Mouse (Mus musculus) lung, embryonic 16.5 days (tissue): ENCODE data around the gene Gm19426. TPM values are rescaled to one million over a fixed set of nuclear protein-coding genes. Genes with fewer than 3 reads are reported as not detected.

Experiments
- ATAC-seq: fragments of 200-750 bp; cut with Nextera tagmentation; 2 replicates; pipeline ENCODE4 v1.8.0; 2017; ENCODE audit warnings: low read depth, mild to moderate bottlenecking, moderate library complexity
- H3K27ac ChIP-seq: fragments of 300-500 bp; sonication (generic); 2 replicates; pipeline ENCODE4 v1.5.1; 2014; ENCODE audit warnings: mild to moderate bottlenecking, control low read depth, low read length
- H3K27me3 ChIP-seq: fragments of 300-500 bp; sonication (generic); 2 replicates; pipeline ENCODE4 v1.6.1; 2014; ENCODE audit warnings: low read depth, low read length, mixed read lengths; ENCODE audit not compliant: control insufficient read depth, insufficient read depth
- H3K36me3 ChIP-seq: fragments of 300-500 bp; sonication (generic); 2 replicates; pipeline ENCODE4 v1.6.1; 2014; ENCODE audit warnings: low read length; ENCODE audit not compliant: control insufficient read depth, insufficient read depth
- H3K4me1 ChIP-seq: fragments of 300-500 bp; sonication (generic); replicated peaks from 2 replicates; pipeline ENCODE4 v1.6.1; 2014; ENCODE audit warnings: low read length, mixed read lengths; ENCODE audit not compliant: control insufficient read depth, insufficient read depth
- H3K4me2 ChIP-seq: fragments of 300-500 bp; sonication (generic); 2 replicates; pipeline ENCODE4 v1.6.1; 2014; ENCODE audit warnings: low read depth, low read length, control low read depth
- H3K4me3 ChIP-seq: fragments of 300-500 bp; sonication (generic); 2 replicates; pipeline ENCODE4 v1.5.1; 2014; ENCODE audit warnings: mild to moderate bottlenecking, low read length, control low read depth
- H3K9ac ChIP-seq: fragments of 300-500 bp; sonication (generic); 2 replicates; pipeline ENCODE4 v1.6.1; 2014; ENCODE audit warnings: low read length, control low read depth
- H3K9me3 ChIP-seq: fragments of 300-500 bp; sonication (generic); 2 replicates; pipeline ENCODE4 v1.6.1; 2016; ENCODE audit warnings: low read length; ENCODE audit not compliant: control insufficient read depth
- WGBS: fragments of 180-500 bp; shearing (Covaris S2); extraction: QIAGEN DNeasy Blood & Tissue Kit; methylation state at CpG from one replicate; pipeline ENCODE4 v1.1.7; 2014; 5-methylcytosine and 5-hydroxymethylcytosine counted together
- polyA plus RNA-seq: library from polyadenylated mRNA; unstranded; fragments of >200 nt; fragmentation: Nextera tagmentation; extraction: Ambion mirVana; gene quantifications from 2 replicates; pipeline ENCODE4 v1.2.1, GENCODE M21; 2015

Gene Gm19426
- polyA plus RNA-seq, result 7.1 and 7.4 TPM in 2 replicates

GRCm38 (mm10) chr2:84743561-84743960 lies at the start of gene Gm19426:
TSS of gene Gm19426 (minus strand) at chr2:84743655.
- Histone ChIP-seq H3K9me3 (no peaks in the 10 kb centered on the region), H3K9ac (peak within 1 kb of the TSS; percentile 98), H3K27me3 (no peaks in the 10 kb centered on the region), H3K27ac (peak within 1 kb of the TSS; percentile 99), H3K36me3 (no peaks in the 10 kb centered on the region), H3K4me2 (peak within 1 kb of the TSS; percentile 85), H3K4me1 (peaks cover 35% of the 10 kb centered on the region), H3K4me3 (peak within 1 kb of the TSS; percentile 78)
- ATAC-seq, result peak; percentile 94
- 1% methylated on average over 25 of the region's 25 CpGs for WGBS

- ATAC-seq, result no peak
- Histone ChIP-seq H3K4me2 (no peak overlapping the region), H3K27ac (no peak overlapping the region), H3K9me3 (no peaks in the 10 kb centered on the region), H3K36me3 (no peaks in the 10 kb centered on the region), H3K4me1 (no peaks in the 10 kb centered on the region), H3K9ac (no peak overlapping the region), H3K4me3 (no peak overlapping the region), H3K27me3 (no peaks in the 10 kb centered on the region)
- 91% methylated on average over 3 of the region's 3 CpGs for WGBS
Observed at GRCm38 (mm10) chr2:84793154-84793553, 49.7 kb upstream of the Gm19426 start.

- no peaks in the 10 kb centered on the region for H3K36me3 ChIP-seq
- WGBS, result 23% methylated on average over 3 of the region's 3 CpGs
- no peak overlapping the region for H3K4me2 ChIP-seq
- H3K4me1 ChIP-seq, result no peaks in the 10 kb centered on the region
- no peaks in the 10 kb centered on the region for H3K9me3 ChIP-seq
- peak; percentile 87 for ATAC-seq
- H3K4me3 ChIP-seq, result no peak overlapping the region
- H3K27me3 ChIP-seq, result no peaks in the 10 kb centered on the region
- no peak overlapping the region for H3K9ac ChIP-seq
- no peak overlapping the region for H3K27ac ChIP-seq
Observed at GRCm38 (mm10) chr2:84792516-84792915, 49.1 kb upstream of the Gm19426 start.

- Histone ChIP-seq H3K27ac (no peak overlapping the region), H3K36me3 (no peaks in the 10 kb centered on the region), H3K4me1 (no peaks in the 10 kb centered on the region), H3K27me3 (no peaks in the 10 kb centered on the region), H3K4me2 (no peak overlapping the region), H3K4me3 (no peak overlapping the region), H3K9me3 (no peaks in the 10 kb centered on the region), H3K9ac (no peak overlapping the region)
- no peak for ATAC-seq
- 46% methylated on average over 9 of the region's 9 CpGs for WGBS
Observed at GRCm38 (mm10) chr2:84790418-84790817, 47.0 kb upstream of the Gm19426 start.

- WGBS, result 73% methylated on average over 3 of the region's 3 CpGs
- Histone ChIP-seq H3K4me3 (no peak overlapping the region), H3K27me3 (no peaks in the 10 kb centered on the region), H3K9me3 (no peaks in the 10 kb centered on the region), H3K4me2 (no peak overlapping the region), H3K4me1 (no peaks in the 10 kb centered on the region), H3K36me3 (no peaks in the 10 kb centered on the region), H3K27ac (no peak overlapping the region), H3K9ac (no peak overlapping the region)
- ATAC-seq, result no peak
Observed at GRCm38 (mm10) chr2:84788316-84788715, 44.9 kb upstream of the Gm19426 start.

- peak; percentile 92 for ATAC-seq
- Histone ChIP-seq H3K9me3 (no peaks in the 10 kb centered on the region), H3K9ac (no peak overlapping the region), H3K27ac (peak overlapping the region; percentile 45; the same call in 1 of the 2 replicates), H3K27me3 (no peaks in the 10 kb centered on the region), H3K36me3 (no peaks in the 10 kb centered on the region), H3K4me3 (no peak overlapping the region), H3K4me2 (no peak overlapping the region), H3K4me1 (no peaks in the 10 kb centered on the region)
- WGBS, result 46% methylated on average over 3 of the region's 3 CpGs
Observed at GRCm38 (mm10) chr2:84783840-84784566, 40.5 kb upstream of the Gm19426 start.

- H3K4me1 ChIP-seq, result no peaks in the 10 kb centered on the region
- peak overlapping the region; percentile 45; the same call in 1 of the 2 replicates for H3K27ac ChIP-seq
- no peaks in the 10 kb centered on the region for H3K9me3 ChIP-seq
- H3K9ac ChIP-seq, result no peak overlapping the region
- H3K27me3 ChIP-seq, result no peaks in the 10 kb centered on the region
- no peaks in the 10 kb centered on the region for H3K36me3 ChIP-seq
- no peak overlapping the region for H3K4me2 ChIP-seq
- ATAC-seq, result no peak; the same call in 1 of the 2 replicates
- H3K4me3 ChIP-seq, result no peak overlapping the region
- WGBS, result 72% methylated on average over 1 of the region's 1 CpGs
Observed at GRCm38 (mm10) chr2:84783315-84783714, 39.9 kb upstream of the Gm19426 start.

GRCm38 (mm10) chr2:84779210-84779609 lies 35.8 kb upstream of the Gm19426 start:
- no peak for ATAC-seq
- 41% methylated on average over 6 of the region's 6 CpGs for WGBS

GRCm38 (mm10) chr2:84777706-84778105 lies 34.3 kb upstream of the Gm19426 start:
- H3K4me1 ChIP-seq, result peaks cover 5% of the 10 kb centered on the region; the same call in 1 of the 2 replicates
- no peak overlapping the region for H3K4me3 ChIP-seq
- H3K9ac ChIP-seq, result no peak overlapping the region
- 42% methylated on average over 3 of the region's 3 CpGs for WGBS
- H3K27me3 ChIP-seq, result no peaks in the 10 kb centered on the region
- no peak for ATAC-seq
- H3K4me2 ChIP-seq, result no peak overlapping the region
- no peaks in the 10 kb centered on the region for H3K9me3 ChIP-seq
- no peaks in the 10 kb centered on the region for H3K36me3 ChIP-seq
- H3K27ac ChIP-seq, result no peak overlapping the region

More at GRCm38 (mm10) chr2:84779210-84779609, 35.8 kb upstream of the Gm19426 start:
- Histone ChIP-seq H3K36me3 (no peaks in the 10 kb centered on the region), H3K9ac (no peak overlapping the region), H3K4me3 (no peak overlapping the region), H3K4me2 (no peak overlapping the region), H3K4me1 (peaks cover 5% of the 10 kb centered on the region; the same call in 1 of the 2 replicates), H3K27ac (no peak overlapping the region), H3K9me3 (no peaks in the 10 kb centered on the region), H3K27me3 (no peaks in the 10 kb centered on the region)
